Mouse (Mus musculus) myocyte (in vitro differentiated cells): ENCODE data around the gene Vps35l. TPM values are rescaled to one million over a fixed set of nuclear protein-coding genes. Genes with fewer than 3 reads are reported as not detected.

Source experiments
- H3K27me3 ChIP-seq: one replicate; pipeline ENCODE4 v1.6.1; 2011; ENCODE audit not compliant: control insufficient read depth, insufficient read depth, insufficient read length
- H3K36me3 ChIP-seq: one replicate; pipeline ENCODE4 v1.6.1; 2011; ENCODE audit not compliant: control insufficient read depth, insufficient read depth
- H3K4me2 ChIP-seq: one replicate; pipeline ENCODE4 v1.6.1; 2011; ENCODE audit warnings: low read depth, control low read depth
- H3K4me3 ChIP-seq: one replicate; pipeline ENCODE4 v1.5.1; 2011; ENCODE audit warnings: mild to moderate bottlenecking, control low read depth, moderate library complexity
- H3K79me2 ChIP-seq: one replicate; pipeline ENCODE4 v1.6.1; 2011; ENCODE audit not compliant: control insufficient read depth, insufficient read depth
- H3ac ChIP-seq: one replicate; pipeline ENCODE4 v1.6.1; 2011; ENCODE audit not compliant: control insufficient read depth, insufficient read length
- CEBPB ChIP-seq: IDR thresholded peaks from 2 replicates; pipeline ENCODE4 v1.6.1; 2011; ENCODE audit warnings: mild to moderate bottlenecking, moderate library complexity; ENCODE audit not compliant: poor library complexity, insufficient read depth, severe bottlenecking
- E2F4 ChIP-seq: IDR thresholded peaks from one replicate; pipeline ENCODE4 v1.6.1; 2011; ENCODE audit warnings: mild to moderate bottlenecking, control low read depth, moderate library complexity; ENCODE audit not compliant: insufficient read depth
- MAX ChIP-seq: IDR thresholded peaks from one replicate; pipeline ENCODE4 v1.6.1; 2011; ENCODE audit warnings: low read depth, mild to moderate bottlenecking, control low read depth
- MYOD1 ChIP-seq, 3 experiments: IDR thresholded peaks; one replicate each; pipeline ENCODE4 v1.6.1; 2011; ENCODE audit warnings: control low read depth in 2 of 3, low read depth in 2 of 3, mild to moderate bottlenecking in 2 of 3, moderate library complexity in 1 of 3; ENCODE audit not compliant: insufficient read length in 2 of 3, control insufficient read depth in 1 of 3
- MYOG ChIP-seq, 3 experiments: IDR thresholded peaks; one replicate each; pipeline ENCODE4 v1.6.1; 2011; ENCODE audit warnings: control low read depth in 2 of 3, low read depth in 2 of 3, mild to moderate bottlenecking in 2 of 3; ENCODE audit not compliant: insufficient read length in 2 of 3, control insufficient read depth in 1 of 3, insufficient read depth in 1 of 3
- POLR2A ChIP-seq: IDR thresholded peaks from one replicate; pipeline ENCODE4 v1.6.1; 2011; ENCODE audit warnings: low read depth, mild to moderate bottlenecking, control low read depth, moderate library complexity; ENCODE audit not compliant: insufficient read length
- POLR2AphosphoS2 ChIP-seq: IDR thresholded peaks from one replicate; pipeline ENCODE4 v1.6.1; 2011; ENCODE audit warnings: low read depth, control low read depth; ENCODE audit not compliant: insufficient read length
- REST ChIP-seq: IDR thresholded peaks from one replicate; pipeline ENCODE4 v1.6.1; 2011; ENCODE audit warnings: mild to moderate bottlenecking, control low read depth, moderate library complexity; ENCODE audit not compliant: insufficient read depth, insufficient read length
- SRF ChIP-seq: IDR thresholded peaks from one replicate; pipeline ENCODE4 v1.6.1; 2011; ENCODE audit warnings: low read depth; ENCODE audit not compliant: control insufficient read depth, insufficient read length
- TCF12 ChIP-seq: IDR thresholded peaks from one replicate; pipeline ENCODE4 v1.6.1; 2011; ENCODE audit warnings: mild to moderate bottlenecking, control low read depth; ENCODE audit not compliant: poor library complexity, insufficient read depth, severe bottlenecking
- TCF3 ChIP-seq: IDR thresholded peaks from one replicate; pipeline ENCODE4 v1.6.1; 2011; ENCODE audit warnings: low read depth, control low read depth; ENCODE audit not compliant: insufficient read length
- USF1 ChIP-seq: IDR thresholded peaks from one replicate; pipeline ENCODE4 v1.6.1; 2011; ENCODE audit warnings: low read depth, mild to moderate bottlenecking, control low read depth, moderate library complexity
- polyA plus RNA-seq: library from polyadenylated mRNA; unstranded; fragments of >200 nt; fragmentation: generic; extraction: Trizol; gene quantifications from one replicate; pipeline ENCODE4 v1.2.1, GENCODE M21; 2012; ENCODE audit warnings: missing spikeins

The Vps35l gene
- polyA plus RNA-seq, 1 experiment: 35.7 TPM

DNA sequence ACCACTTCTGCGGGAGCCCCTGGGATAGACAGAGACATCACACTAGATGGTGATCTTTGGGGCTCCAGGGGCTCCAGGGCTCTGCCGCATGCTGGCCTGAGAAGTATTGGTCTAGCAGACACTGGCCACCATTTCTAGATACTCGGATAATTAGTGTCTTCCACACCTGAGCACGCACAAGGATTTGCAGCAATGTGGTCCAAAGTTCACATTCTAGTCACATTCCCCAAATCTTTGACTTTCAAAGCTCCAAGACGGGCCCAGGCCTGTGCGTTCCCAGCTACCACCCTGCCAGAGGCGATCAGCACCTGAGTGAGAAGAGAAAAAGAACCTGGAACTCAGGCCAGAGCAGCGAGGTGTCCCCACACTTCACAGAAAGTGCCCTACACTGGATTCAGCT, 25.6 kb downstream of the Vps35l start:
- H3K4me3 ChIP-seq: no peak overlapping the region
- H3ac ChIP-seq: no peak overlapping the region
- H3K27me3 ChIP-seq: no peaks in the 10 kb centered on the region
- TF ChIP-seq USF1 (no peak), MYOD1 (IDR thresholded peaks at IDR 0.05; ENCODE audit: control insufficient read depth in 1 of 3, insufficient read length in 2 of 3, low read depth in 2 of 3) (no peak), TCF12 (no peak), E2F4 (no peak), CEBPB (no peak), POLR2A (no peak)
- H3K4me2 ChIP-seq: no peak overlapping the region
- peaks cover 3% of the 10 kb centered on the region for H3K36me3 ChIP-seq
- H3K79me2 ChIP-seq: no peaks in the 10 kb centered on the region

DNA sequence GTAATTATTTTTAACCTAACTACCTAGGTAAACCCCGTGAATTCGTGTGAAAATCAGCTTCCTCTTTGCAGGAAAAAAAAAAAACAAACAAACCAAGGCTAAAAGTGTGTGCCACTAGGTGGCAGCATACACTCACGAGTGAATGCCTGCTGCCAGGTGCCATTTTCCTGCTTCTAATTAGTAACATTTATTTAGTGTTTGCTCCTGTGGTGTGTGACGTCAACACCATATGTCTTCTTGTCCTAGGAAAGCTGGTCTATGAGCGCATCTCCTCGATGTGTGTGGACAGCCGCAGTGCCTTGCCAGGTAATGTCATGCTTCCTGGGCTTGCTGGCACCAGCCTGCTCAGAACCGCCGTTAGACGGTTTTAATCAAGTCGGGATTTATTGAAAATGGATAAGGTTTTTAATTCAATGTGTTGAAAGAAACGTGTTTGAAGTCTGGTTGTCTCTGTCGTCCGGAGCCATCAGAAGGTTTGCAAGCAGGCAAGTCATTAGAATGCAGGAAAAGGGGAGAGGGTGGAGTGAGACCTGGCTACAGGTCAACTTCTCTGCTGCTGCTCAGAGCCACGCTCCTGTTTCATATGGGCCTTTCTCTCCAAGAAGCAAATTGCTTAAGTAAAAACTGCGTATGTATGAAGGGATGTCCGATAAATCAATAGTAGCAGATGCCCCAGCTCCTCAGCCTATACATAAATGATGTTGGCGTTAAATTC, 26.2 kb downstream of the Vps35l start:
- Histone ChIP-seq H3ac (no peak overlapping the region), H3K36me3 (no peaks in the 10 kb centered on the region), H3K27me3 (no peaks in the 10 kb centered on the region), H3K4me2 (no peak overlapping the region), H3K79me2 (no peaks in the 10 kb centered on the region), H3K4me3 (no peak overlapping the region)
- TF ChIP-seq CEBPB: no peak
- TF ChIP-seq E2F4: no peak
- no peak for TF ChIP-seq POLR2A
- no peak for TF ChIP-seq TCF12
- no peak for TF ChIP-seq SRF
- no peak for TF ChIP-seq MYOD1 (IDR thresholded peaks at IDR 0.05; ENCODE audit: control insufficient read depth in 1 of 3, insufficient read length in 2 of 3, low read depth in 2 of 3)
- TF ChIP-seq REST: no peak
- no peak for TF ChIP-seq MAX
- TF ChIP-seq TCF3: no peak

DNA sequence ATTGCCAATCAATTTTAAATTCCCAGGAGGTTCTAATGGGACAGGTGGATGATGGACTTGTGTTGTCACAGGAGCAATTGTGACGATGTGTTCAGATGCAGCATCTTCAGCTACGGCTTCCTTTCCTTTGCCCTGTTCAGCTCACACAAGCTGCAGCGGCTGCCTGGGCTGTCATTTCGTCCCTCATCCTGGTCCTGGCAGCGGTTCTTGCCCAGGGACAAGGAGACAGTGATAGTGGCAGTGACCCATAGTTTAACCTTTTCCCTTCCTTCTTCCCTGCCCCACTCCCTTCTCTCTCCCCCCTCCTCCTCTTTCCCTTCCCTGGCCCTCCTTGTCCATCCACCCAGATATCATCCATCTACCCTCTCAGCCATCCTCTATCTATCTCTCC, 26.8 kb downstream of the Vps35l start:
- no peak for TF ChIP-seq MYOG (IDR thresholded peaks at IDR 0.05; ENCODE audit: control insufficient read depth in 1 of 3, insufficient read depth in 1 of 3, insufficient read length in 2 of 3, low read depth in 2 of 3)
- TF ChIP-seq TCF12: no peak
- TF ChIP-seq REST: no peak
- no peak for TF ChIP-seq MAX
- no peak for TF ChIP-seq TCF3
- TF ChIP-seq CEBPB: no peak
- TF ChIP-seq POLR2A: no peak
- no peak for TF ChIP-seq SRF
- no peak for TF ChIP-seq POLR2AphosphoS2
- TF ChIP-seq E2F4: no peak
- no peak for TF ChIP-seq USF1
- no peak for TF ChIP-seq MYOD1 (IDR thresholded peaks at IDR 0.05; ENCODE audit: control insufficient read depth in 1 of 3, insufficient read length in 2 of 3, low read depth in 2 of 3)
- Histone ChIP-seq H3K4me3 (no peak overlapping the region), H3K79me2 (no peaks in the 10 kb centered on the region), H3K27me3 (no peaks in the 10 kb centered on the region), H3K36me3 (no peaks in the 10 kb centered on the region), H3K4me2 (no peak overlapping the region), H3ac (no peak overlapping the region)

DNA sequence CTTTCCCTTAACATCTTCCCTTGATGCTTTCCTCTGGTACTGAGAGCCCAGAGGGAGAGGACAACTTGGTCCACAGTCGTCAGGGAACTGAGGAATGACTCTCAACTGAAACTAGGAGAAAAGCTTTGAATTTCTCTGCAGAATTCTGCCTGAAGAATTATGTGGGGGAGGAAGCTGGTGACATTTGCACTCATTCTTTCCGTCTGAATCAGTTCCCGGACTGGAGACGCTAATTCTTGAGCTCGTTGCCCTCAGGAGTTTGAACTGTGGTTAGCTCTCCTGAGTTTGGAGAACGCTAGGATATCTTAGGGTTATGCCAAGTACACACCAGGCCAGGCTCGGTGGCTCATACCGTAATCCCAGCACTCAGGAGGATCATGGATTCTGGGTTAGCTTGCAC, 29.2 kb downstream of the Vps35l start:
- Histone ChIP-seq H3K4me3 (no peak overlapping the region), H3K79me2 (no peaks in the 10 kb centered on the region), H3K27me3 (no peaks in the 10 kb centered on the region), H3K36me3 (no peaks in the 10 kb centered on the region), H3ac (no peak overlapping the region), H3K4me2 (no peak overlapping the region)
- TF ChIP-seq E2F4 (no peak), MYOG (IDR thresholded peaks at IDR 0.05; ENCODE audit: control insufficient read depth in 1 of 3, insufficient read depth in 1 of 3, insufficient read length in 2 of 3, low read depth in 2 of 3) (no peak), MAX (no peak), TCF3 (no peak), REST (no peak), POLR2AphosphoS2 (no peak), USF1 (no peak), SRF (no peak), CEBPB (no peak), TCF12 (no peak), POLR2A (no peak), MYOD1 (IDR thresholded peaks at IDR 0.05; ENCODE audit: control insufficient read depth in 1 of 3, insufficient read length in 2 of 3, low read depth in 2 of 3) (no peak)

DNA sequence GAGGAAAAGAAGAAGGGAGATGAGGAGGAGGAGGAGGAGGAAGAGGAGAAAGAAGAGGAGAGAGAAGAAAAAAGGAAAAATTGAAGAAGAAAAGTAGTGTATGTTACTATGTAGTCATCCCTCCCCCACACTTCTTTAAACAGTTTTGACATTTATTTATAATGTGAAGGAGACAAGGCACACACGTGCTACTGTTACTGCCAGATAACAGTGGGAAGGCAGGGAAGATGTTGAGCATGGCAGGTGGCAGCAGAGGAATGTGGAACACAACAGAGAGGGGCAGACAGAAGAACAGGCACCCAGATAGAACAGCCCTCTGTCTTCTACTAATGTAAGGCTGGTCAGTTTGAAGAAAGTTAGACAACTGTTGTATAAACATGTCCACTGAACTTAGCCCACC, 29.6 kb downstream of the Vps35l start:
- no peaks in the 10 kb centered on the region for H3K79me2 ChIP-seq
- no peak overlapping the region for H3K4me3 ChIP-seq
- H3K36me3 ChIP-seq: no peaks in the 10 kb centered on the region
- TF ChIP-seq REST (no peak), MYOD1 (IDR thresholded peaks at IDR 0.05; ENCODE audit: control insufficient read depth in 1 of 3, insufficient read length in 2 of 3, low read depth in 2 of 3) (no peak), POLR2AphosphoS2 (no peak), TCF3 (no peak), MAX (no peak), POLR2A (no peak), E2F4 (no peak), CEBPB (no peak)
- H3ac ChIP-seq: no peak overlapping the region
- H3K4me2 ChIP-seq: no peak overlapping the region
- no peaks in the 10 kb centered on the region for H3K27me3 ChIP-seq
